Mouse (Mus musculus) midbrain, embryonic 15.5 days (tissue): Measurements from ENCODE around the gene Rpl24. TPM values are rescaled to one million over a fixed set of nuclear protein-coding genes. Genes with fewer than 3 reads are reported as not detected.

Source experiments
- polyA plus RNA-seq: library from polyadenylated mRNA; unstranded; fragments of >200 nt; fragmentation: Nextera tagmentation; extraction: Ambion mirVana; gene quantifications from 2 replicates; pipeline ENCODE4 v1.2.1, GENCODE M21; 2015

Rpl24 gene
- polyA plus RNA-seq, 1 experiment from 2014 or later = 447 TPM

Other genes starting within 250 kb of the Rpl24 start
- 0.96 and 1.3 TPM in 2 replicates for gene Nfkbiz, start 127.4 kb upstream of the Rpl24 start, polyA plus RNA-seq
- gene Nxpe3, start 71.0 kb upstream of the Rpl24 start, polyA plus RNA-seq = 1.3 and 1.5 TPM in 2 replicates
- 14.3 and 14.5 TPM in 2 replicates for gene Cep97, start 31.4 kb upstream of the Rpl24 start, polyA plus RNA-seq
- gene Zbtb11, start 7.6 kb downstream of the Rpl24 start, polyA plus RNA-seq = 22.8 and 24.8 TPM in 2 replicates
- gene Pcnp, start 63.5 kb downstream of the Rpl24 start, polyA plus RNA-seq = 192 and 204 TPM in 2 replicates
- gene Trmt10c, start 71.5 kb downstream of the Rpl24 start, polyA plus RNA-seq = 17.5 and 18.2 TPM in 2 replicates
- 59.0 and 59.3 TPM in 2 replicates for gene Senp7, start 82.1 kb downstream of the Rpl24 start, polyA plus RNA-seq
- 0.23 and 0.27 TPM in 2 replicates for gene Impg2, start 238.0 kb downstream of the Rpl24 start, polyA plus RNA-seq